Mouse (Mus musculus): Measurements from ENCODE around the gene Morn4. TPM values are rescaled to one million over a fixed set of nuclear protein-coding genes. Genes with fewer than 3 reads are reported as not detected.
"Not testable (repeated sequence)": the region's sequence is repeated elsewhere in the genome, so short reads cannot be mapped to it uniquely, and the experiment has no call there.

The Morn4 gene
- polyA plus RNA-seq, 1 experiment from 2014 or later, result 10.4 TPM

DNA sequence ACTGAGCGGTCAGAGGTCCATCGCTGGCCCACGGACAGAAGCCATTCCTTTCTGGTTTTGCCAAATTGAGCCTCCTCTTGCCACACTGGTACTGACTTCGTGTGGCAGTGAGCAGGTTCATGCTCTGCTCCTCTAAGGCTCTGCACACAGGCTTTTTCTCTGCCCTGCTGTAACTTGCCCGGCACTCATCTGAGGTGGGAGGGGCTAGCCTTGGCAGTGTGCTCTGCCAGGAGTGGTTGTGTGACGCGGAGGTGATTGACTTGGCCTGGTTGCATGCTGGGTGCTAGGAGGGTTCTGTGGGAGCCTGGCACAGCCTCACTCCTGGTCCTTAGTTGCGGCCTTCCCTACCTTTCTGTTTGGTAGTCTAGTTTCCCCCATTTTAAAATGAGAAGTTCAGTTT lies 34.3 kb upstream of the Morn4 start:
- WGBS, result 87% methylated on average over 8 of the region's 8 CpGs
- Histone ChIP-seq H3K36me3 (peaks cover 49% of the 10 kb centered on the region), H3K4me1 (replicated peaks) (peaks cover 6% of the 10 kb centered on the region), H3K27ac (no peak overlapping the region), H3K27me3 (no peaks in the 10 kb centered on the region), H3K9ac (no peak overlapping the region), H3K4me2 (no peak overlapping the region), H3K4me3 (no peak overlapping the region), H3K9me3 (replicated peaks) (no peaks in the 10 kb centered on the region)
- ATAC-seq (replicated peaks; ENCODE audit: insufficient number of reproducible peaks, insufficient read depth, low FRiP score, low read depth), result no peak

DNA sequence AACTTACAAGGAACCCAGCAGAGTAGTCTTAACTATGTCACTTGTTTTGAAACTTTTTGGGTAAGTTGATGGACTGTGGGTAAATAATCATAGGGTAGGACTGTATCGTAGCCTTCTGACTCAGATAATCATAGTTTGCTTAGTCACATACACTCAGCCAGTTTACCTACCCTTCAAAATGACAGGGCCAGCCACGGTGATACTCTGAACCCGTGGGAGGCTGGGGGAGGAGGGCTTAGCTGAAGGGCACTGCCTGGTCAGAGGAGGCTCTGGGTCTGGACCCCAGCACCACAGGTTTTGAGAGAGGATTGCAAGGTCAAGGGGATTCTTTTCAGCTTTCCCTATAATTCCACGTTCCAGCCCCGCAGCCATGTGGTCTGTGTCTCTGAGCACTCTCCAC lies 32.4 kb upstream of the Morn4 start:
- Histone ChIP-seq H3K27me3 (no peaks in the 10 kb centered on the region), H3K36me3 (peaks cover 58% of the 10 kb centered on the region), H3K4me1 (replicated peaks) (no peaks in the 10 kb centered on the region), H3K9ac (no peak overlapping the region), H3K4me2 (no peak overlapping the region), H3K4me3 (no peak overlapping the region), H3K9me3 (replicated peaks) (no peaks in the 10 kb centered on the region), H3K27ac (no peak overlapping the region)
- WGBS, result 77% methylated on average over 5 of the region's 5 CpGs
- ATAC-seq (replicated peaks; ENCODE audit: insufficient number of reproducible peaks, insufficient read depth, low FRiP score, low read depth), result no peak

DNA sequence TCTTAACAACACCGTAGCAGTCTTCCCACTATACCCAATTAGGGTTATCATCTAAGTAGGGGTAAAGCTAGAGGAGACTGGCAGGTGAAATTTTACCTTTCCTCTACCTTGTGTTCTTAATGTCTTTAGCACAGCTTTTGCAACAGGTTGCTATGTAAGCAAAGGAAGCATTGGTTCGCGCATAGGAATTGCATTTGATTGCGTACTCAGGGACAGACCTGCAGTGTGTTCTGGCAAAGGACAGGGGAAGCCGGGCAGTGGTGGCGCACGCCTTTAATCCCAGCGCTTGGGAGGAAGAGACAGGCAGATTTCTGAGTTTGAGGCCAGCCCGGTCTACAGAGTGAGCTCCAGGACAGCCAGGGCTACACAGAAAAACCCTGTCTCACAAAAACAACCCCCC lies 32.0 kb upstream of the Morn4 start:
- Histone ChIP-seq H3K4me1 (replicated peaks) (no peaks in the 10 kb centered on the region), H3K9ac (no peak overlapping the region), H3K27ac (no peak overlapping the region), H3K27me3 (no peaks in the 10 kb centered on the region), H3K4me2 (no peak overlapping the region), H3K9me3 (replicated peaks) (no peaks in the 10 kb centered on the region), H3K4me3 (no peak overlapping the region), H3K36me3 (peaks cover 58% of the 10 kb centered on the region)
- 93% methylated on average over 9 of the region's 9 CpGs for WGBS
- ATAC-seq (replicated peaks; ENCODE audit: insufficient number of reproducible peaks, insufficient read depth, low FRiP score, low read depth), result no peak

GRCm38 (mm10) chr19:42115783-42116335 lies 29.7 kb upstream of the Morn4 start:
- H3K9me3 ChIP-seq (replicated peaks), result no peaks in the 10 kb centered on the region
- no peak overlapping the region for H3K27ac ChIP-seq
- H3K36me3 ChIP-seq, result peaks cover 40% of the 10 kb centered on the region
- H3K4me2 ChIP-seq, result no peak overlapping the region
- WGBS, result 85% methylated on average over 4 of the region's 4 CpGs
- ATAC-seq (replicated peaks; ENCODE audit: insufficient number of reproducible peaks, insufficient read depth, low FRiP score, low read depth), result no peak
- no peaks in the 10 kb centered on the region for H3K4me1 ChIP-seq (replicated peaks)
- H3K4me3 ChIP-seq, result no peak overlapping the region
- no peaks in the 10 kb centered on the region for H3K27me3 ChIP-seq
- H3K9ac ChIP-seq, result no peak overlapping the region

- H3K27me3 ChIP-seq, result no peaks in the 10 kb centered on the region
- no peak overlapping the region for H3K4me2 ChIP-seq
- no peak overlapping the region for H3K4me3 ChIP-seq
- no peak overlapping the region for H3K9ac ChIP-seq
- no peaks in the 10 kb centered on the region for H3K4me1 ChIP-seq (replicated peaks)
- H3K9me3 ChIP-seq (replicated peaks), result no peaks in the 10 kb centered on the region
- no peak for ATAC-seq (replicated peaks; ENCODE audit: insufficient number of reproducible peaks, insufficient read depth, low FRiP score, low read depth)
- H3K36me3 ChIP-seq, result peaks cover 23% of the 10 kb centered on the region
- no peak overlapping the region for H3K27ac ChIP-seq
- WGBS, result 91% methylated on average over 9 of the region's 9 CpGs
Measured at GRCm38 (mm10) chr19:42104681-42105080, 18.5 kb upstream of the Morn4 start.

DNA sequence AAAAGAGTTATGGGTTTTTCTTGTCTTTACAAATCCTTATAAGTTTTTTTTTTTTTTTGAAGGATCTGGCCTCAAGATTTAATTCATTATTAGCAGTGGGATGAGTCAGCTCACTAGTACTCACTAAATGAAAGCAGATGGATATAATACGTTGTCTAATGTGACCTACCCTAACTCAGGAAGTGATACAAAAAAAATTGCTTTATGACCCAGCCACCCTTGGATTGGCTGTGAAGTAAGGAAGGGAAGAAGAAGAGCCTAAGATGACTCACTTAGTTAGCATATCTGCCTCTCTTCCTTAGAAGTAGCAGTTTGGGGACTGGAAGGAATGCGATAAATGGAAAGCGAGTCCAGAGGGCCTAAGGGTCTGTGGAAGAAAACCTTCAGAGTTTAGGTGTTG lies 13.2 kb upstream of the Morn4 start:
- no peak overlapping the region for H3K27ac ChIP-seq
- no peaks in the 10 kb centered on the region for H3K9me3 ChIP-seq (replicated peaks)
- WGBS, result 78% methylated on average over 3 of the region's 3 CpGs
- no peak for ATAC-seq (replicated peaks; ENCODE audit: insufficient number of reproducible peaks, insufficient read depth, low FRiP score, low read depth)
- no peak overlapping the region for H3K9ac ChIP-seq
- no peaks in the 10 kb centered on the region for H3K4me1 ChIP-seq (replicated peaks)
- H3K27me3 ChIP-seq, result no peaks in the 10 kb centered on the region
- no peak overlapping the region for H3K4me2 ChIP-seq
- H3K4me3 ChIP-seq, result no peak overlapping the region
- peaks cover 14% of the 10 kb centered on the region for H3K36me3 ChIP-seq

DNA sequence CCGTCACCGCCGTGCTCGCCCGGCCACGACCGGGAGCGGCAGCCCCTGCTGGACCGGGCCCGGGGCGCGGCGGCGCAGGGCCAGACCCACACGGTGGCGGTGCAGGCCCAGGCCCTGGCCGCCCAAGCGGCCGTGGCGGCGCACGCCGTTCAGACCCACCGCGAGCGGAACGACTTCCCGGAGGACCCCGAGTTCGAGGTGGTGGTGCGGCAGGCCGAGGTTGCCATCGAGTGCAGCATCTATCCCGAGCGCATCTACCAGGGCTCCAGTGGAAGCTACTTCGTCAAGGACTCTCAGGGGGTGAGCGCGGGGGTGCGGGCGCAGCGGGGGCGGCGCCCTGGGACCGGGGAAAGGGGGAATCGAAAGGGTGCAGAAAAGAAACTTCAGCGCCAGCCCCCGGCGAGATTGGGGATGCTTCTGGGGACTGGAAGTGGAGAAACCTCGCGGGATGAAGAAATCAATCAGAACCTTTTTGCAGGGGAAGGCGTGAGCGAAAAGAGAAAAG lies 4.5 kb upstream of the Morn4 start:
- peaks cover 26% of the 10 kb centered on the region for H3K4me1 ChIP-seq (replicated peaks)
- peak overlapping the region; percentile 88 for H3K4me2 ChIP-seq
- H3K9ac ChIP-seq, result peak overlapping the region; percentile 87
- no peaks in the 10 kb centered on the region for H3K9me3 ChIP-seq (replicated peaks)
- H3K27me3 ChIP-seq, result no peaks in the 10 kb centered on the region
- peak overlapping the region; percentile 82 for H3K4me3 ChIP-seq
- H3K27ac ChIP-seq, result peak overlapping the region; percentile 91
- ATAC-seq (replicated peaks; ENCODE audit: insufficient number of reproducible peaks, insufficient read depth, low FRiP score, low read depth), result peak; percentile 71
- under 1% methylated on average over 52 of the region's 52 CpGs for WGBS
- no peaks in the 10 kb centered on the region for H3K36me3 ChIP-seq

DNA sequence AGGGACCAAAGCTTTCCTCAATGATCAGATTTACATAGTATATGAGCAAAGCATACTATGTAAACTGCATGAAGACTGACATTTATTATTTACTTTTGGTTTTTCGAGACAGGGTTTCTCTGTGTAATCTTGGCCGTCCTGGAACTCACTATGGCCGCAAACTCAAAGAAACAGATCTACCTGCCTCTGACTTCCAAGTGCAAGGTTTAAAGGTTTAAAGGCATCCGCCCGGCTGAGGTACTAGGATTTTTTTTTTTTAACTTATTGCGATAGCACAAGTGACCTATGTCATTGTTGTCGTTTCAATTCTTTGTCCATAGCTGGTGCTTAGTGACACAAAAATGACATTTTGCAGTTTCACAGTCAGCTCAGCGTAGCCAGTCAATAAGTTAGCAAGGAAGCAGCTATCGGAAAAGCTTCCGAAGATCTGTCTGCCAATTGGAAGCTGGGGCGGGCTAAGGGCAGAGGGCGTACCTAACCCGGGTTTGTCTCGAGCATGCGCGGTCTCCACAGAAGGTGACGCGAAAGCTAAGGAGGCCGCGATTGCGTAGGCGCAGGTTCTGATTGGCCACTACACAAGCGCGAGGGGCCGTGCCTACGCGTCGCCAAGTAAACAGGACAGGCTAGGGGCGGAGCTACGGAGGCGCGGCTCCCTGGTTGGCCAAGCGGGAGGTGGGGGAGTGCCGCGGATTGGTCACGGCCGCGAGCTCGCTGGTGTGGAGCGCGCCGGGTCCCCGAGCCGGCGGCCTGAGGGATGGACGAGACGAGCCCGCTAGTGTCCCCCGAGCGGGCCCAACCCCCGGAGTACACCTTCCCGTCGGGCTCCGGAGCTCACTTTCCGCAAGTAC lies 3.8 kb upstream of the Morn4 start, which contains the start of gene Pi4k2a:
Pi4k2a (plus strand) TSS at position 723 of the 848 bp plus-strand sequence.
- Histone ChIP-seq H3K27ac (peak within 1 kb of the TSS; percentile 91), H3K4me2 (peak within 1 kb of the TSS; percentile 88), H3K4me3 (peak within 1 kb of the TSS; percentile 82), H3K4me1 (replicated peaks) (peaks cover 29% of the 10 kb centered on the region), H3K9me3 (replicated peaks) (no peaks in the 10 kb centered on the region), H3K36me3 (no peaks in the 10 kb centered on the region), H3K27me3 (no peaks in the 10 kb centered on the region), H3K9ac (peak within 1 kb of the TSS; percentile 87)
- WGBS, result under 1% methylated on average over 54 of the region's 55 CpGs
- peak; percentile 99 for ATAC-seq (replicated peaks; ENCODE audit: insufficient number of reproducible peaks, insufficient read depth, low FRiP score, low read depth)

DNA sequence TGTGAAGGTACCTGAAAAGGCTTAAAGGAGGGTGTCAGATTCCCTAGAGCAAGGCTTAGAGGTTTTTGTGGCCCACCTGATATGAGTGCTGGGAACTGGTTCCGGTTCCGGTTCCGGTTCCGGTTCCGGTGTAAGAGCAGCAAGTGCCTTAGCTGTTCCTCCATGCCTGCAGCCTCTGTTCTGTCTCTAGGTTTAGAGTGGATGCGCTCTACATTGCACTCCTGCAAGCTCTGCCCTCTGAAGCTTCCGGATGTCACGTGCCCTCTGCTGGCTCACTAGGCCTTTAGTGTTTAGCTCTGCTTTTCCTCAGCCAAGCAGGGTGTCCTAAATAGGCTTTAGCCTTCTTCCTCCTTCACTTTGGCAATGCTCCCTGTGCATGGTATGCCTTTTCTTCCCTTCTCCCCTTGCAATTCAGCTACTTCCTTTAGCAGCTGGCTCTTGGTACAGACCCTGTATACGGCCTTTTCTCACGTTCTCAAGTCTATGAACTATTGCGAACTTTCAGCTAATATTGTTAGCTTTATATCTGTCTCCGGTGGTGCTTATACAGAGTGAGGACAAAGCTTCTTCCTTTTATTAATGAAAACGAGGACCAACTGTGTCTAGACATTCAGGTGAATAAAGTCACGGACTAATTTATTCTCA lies 3.1 kb upstream of the Morn4 start:
- 20% methylated on average over 14 of the region's 14 CpGs for WGBS
- Histone ChIP-seq H3K4me1 (replicated peaks) (peaks cover 29% of the 10 kb centered on the region), H3K27me3 (no peaks in the 10 kb centered on the region), H3K9ac (peak overlapping the region; percentile 24; the same call in 1 of the 2 replicates), H3K9me3 (replicated peaks) (no peaks in the 10 kb centered on the region), H3K36me3 (no peaks in the 10 kb centered on the region), H3K4me2 (peak overlapping the region; percentile 72), H3K27ac (peak overlapping the region; percentile 90), H3K4me3 (peak overlapping the region; percentile 82)
- ATAC-seq (replicated peaks; ENCODE audit: insufficient number of reproducible peaks, insufficient read depth, low FRiP score, low read depth), result no peak

DNA sequence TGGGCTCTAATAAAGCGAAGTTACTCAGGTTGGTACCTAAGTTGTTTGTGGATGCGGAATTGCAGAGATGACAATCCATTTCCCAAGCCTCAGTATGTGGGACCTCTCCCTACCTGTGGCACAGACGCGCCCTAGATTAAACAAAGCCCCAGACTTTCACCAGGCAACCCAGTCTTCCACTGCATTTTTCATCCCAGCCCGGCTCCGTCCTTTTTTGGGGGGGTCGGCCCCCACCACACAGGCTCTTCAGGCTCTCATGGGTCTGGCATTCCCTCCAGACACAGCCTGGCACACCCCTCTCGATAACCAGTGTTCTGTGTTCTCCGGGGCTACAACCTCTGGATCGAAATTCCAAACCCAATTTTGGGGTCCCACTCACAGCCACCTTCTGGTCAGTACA lies 467 bp downstream of the Morn4 start:
- Histone ChIP-seq H3K4me1 (replicated peaks) (peaks cover 20% of the 10 kb centered on the region), H3K9me3 (replicated peaks) (no peaks in the 10 kb centered on the region), H3K27me3 (no peaks in the 10 kb centered on the region), H3K9ac (peak overlapping the region; percentile 59), H3K4me2 (peak overlapping the region; percentile 96), H3K4me3 (peak overlapping the region; percentile 75), H3K36me3 (no peaks in the 10 kb centered on the region), H3K27ac (no peak overlapping the region)
- ATAC-seq (replicated peaks; ENCODE audit: insufficient number of reproducible peaks, insufficient read depth, low FRiP score, low read depth), result no peak
- 10% methylated on average over 10 of the region's 10 CpGs for WGBS

GRCm38 (mm10) chr19:42081613-42082012 lies 4.5 kb downstream of the Morn4 start:
- peaks cover 11% of the 10 kb centered on the region for H3K4me1 ChIP-seq (replicated peaks)
- 92% methylated on average over 5 of the region's 5 CpGs for WGBS
- H3K4me3 ChIP-seq; ATAC-seq (replicated peaks; ENCODE audit: insufficient number of reproducible peaks, insufficient read depth, low FRiP score, low read depth); H3K9ac ChIP-seq; H3K27me3 ChIP-seq; H3K27ac ChIP-seq; H3K4me2 ChIP-seq; H3K9me3 ChIP-seq (replicated peaks); H3K36me3 ChIP-seq: not testable (repeated sequence)
